Mouse (Mus musculus) liver, embryonic 14.5 days (tissue): ENCODE results near the gene Trim59.

ENCODE experiments used
- CTCF ChIP-seq: IDR thresholded peaks from 2 replicates; pipeline ENCODE4 v1.5.1; 2016; ENCODE audit warnings: antibody characterized with exemption, low read depth, control low read depth
- EP300 ChIP-seq: IDR thresholded peaks from 2 replicates; pipeline ENCODE4 v1.6.1; 2016; ENCODE audit warnings: antibody characterized with exemption, low read depth

DNA sequence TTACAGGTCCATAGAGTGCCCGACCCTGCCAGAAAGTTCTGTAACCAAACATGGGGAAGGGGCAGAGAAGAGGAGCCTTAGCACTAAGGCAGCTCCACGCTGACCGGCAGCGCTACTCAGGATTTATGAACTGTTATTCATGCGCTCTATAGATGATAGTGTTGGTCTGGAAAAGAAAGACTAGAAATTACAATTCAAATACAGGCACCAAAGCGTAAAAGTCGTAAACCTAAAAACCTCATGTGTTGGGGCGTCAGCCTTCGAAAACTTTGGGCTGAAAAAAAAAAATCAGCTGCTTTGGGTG is 797 bp upstream of the Trim59 start:
- TF ChIP-seq EP300 (no peak), CTCF (no peak)
